8 mouse cellular contexts compared by ENCODE assay signal in the genomic region with DNA sequence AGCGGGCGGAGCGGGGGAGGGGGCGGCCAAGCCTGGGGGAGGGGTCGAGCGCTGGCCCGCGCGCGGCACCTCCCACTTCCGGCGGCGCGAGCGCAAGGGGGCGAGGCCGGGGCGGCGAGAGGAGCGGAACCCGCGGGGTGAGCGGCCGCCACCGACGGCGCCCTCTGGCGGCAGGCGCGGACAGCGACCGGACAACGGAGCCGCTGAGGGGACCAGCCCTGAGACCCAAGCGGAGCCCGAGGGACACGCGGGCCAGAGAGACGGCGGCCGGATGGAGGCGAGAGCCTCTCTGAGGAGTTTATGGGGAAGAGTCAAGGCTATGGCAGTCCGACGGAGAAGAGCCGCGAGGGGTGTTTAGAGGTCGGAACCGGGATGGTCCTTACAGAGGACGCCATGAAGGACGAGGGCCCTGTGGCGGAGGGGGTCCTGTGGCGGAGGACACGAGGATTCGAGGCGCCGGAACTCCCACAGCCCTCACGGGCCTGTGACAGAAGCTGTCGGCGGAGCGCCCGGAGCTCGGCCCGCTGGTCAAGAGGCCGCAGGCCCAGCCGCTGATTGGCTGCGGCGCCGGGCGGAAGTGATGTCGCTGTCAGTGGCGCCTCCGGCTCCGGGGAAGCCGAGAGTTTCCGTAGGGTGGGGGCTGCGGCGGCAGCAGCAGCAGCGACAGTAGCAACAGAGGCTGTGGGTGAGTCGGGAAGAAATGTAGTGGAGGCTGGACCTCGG. TPM values are rescaled to one million over a fixed set of nuclear protein-coding genes. Genes with fewer than 3 reads are reported as not detected.
DNase-seq lines count a peak whose midpoint lies in the region; ATAC-seq and TF ChIP-seq lines count a peak whose summit lies in the region.

Gene Pcsk7, plus strand, starts transcription at position 143 of the 723 bp plus-strand sequence.
Gene Rnf214, minus strand, starts transcription at position 557 of the 723 bp plus-strand sequence.

- H3K9ac ChIP-seq in lung, embryonic 16.5 days (ENCODE audit: low read length), result peak within 1 kb of the TSS; percentile 98

- H3K4me3 ChIP-seq in G1E (ENCODE audit: low read depth, low read length), result peak within 1 kb of the TSS; percentile 98
- H3K4me3 ChIP-seq in lung, embryonic 16.5 days (ENCODE audit: low read length), result peak within 1 kb of the TSS; percentile 96

- under 1% methylated on average over 77 of the region's 80 CpGs for WGBS in lung, embryonic 16.5 days

- DNase-seq in G1E (ENCODE audit: low spot score), result peak; percentile 98
- peak; percentile 94 to 96 for DNase-seq in cerebellum, adult 18-20 months
- DNase-seq in forelimb bud, embryonic 11.5 days (ENCODE audit: low read depth, low spot score), result peak; percentile 81
- DNase-seq in layer of hippocampus, adult 9-10 months (ENCODE audit: low spot score), result peak; percentile 41
- peak; percentile 80 for DNase-seq in ovary, postnatal 10 days (ENCODE audit: low spot score)
- peak; percentile 83 to 93 for DNase-seq in thymus, postnatal 10 days (ENCODE audit: low spot score in 2 of 2)

- ATAC-seq in G1E (ENCODE audit: extremely low read depth, insufficient number of reproducible peaks, low FRiP score, poor library complexity, severe bottlenecking), result peak; percentile 76
- ATAC-seq in hematopoietic stem cell, adult 5-6 weeks (replicated peaks in 1 of 2; ENCODE audit: insufficient read depth in 1 of 2, low FRiP score in 2 of 2, low TSS enrichment in 1 of 2, low read depth in 1 of 2, poor library complexity in 2 of 2, severe bottlenecking in 2 of 2), result peak; percentile 69 to 84
- peak; percentile 95 for ATAC-seq in lung, embryonic 16.5 days (ENCODE audit: low read depth)

- H3K36me3 ChIP-seq in G1E (replicated peaks), result peaks cover 58% of the 10 kb centered on the region
- peaks cover 24% of the 10 kb centered on the region for H3K36me3 ChIP-seq in lung, embryonic 16.5 days (ENCODE audit: control insufficient read depth, insufficient read depth, low read length)

- H3K9me3 ChIP-seq in G1E (replicated peaks), result no peaks in the 10 kb centered on the region
- H3K9me3 ChIP-seq in lung, embryonic 16.5 days (ENCODE audit: control insufficient read depth, low read length), result no peaks in the 10 kb centered on the region

- H3K27ac ChIP-seq in lung, embryonic 16.5 days (ENCODE audit: low read length), result peak within 1 kb of the TSS; percentile 98

- H3K27me3 ChIP-seq in G1E (ENCODE audit: insufficient read depth, low read length), result no peaks in the 10 kb centered on the region
- H3K27me3 ChIP-seq in lung, embryonic 16.5 days (ENCODE audit: control insufficient read depth, insufficient read depth, low read depth, low read length), result no peaks in the 10 kb centered on the region

- peak within 1 kb of the TSS; percentile 77 for H3K4me2 ChIP-seq in lung, embryonic 16.5 days (ENCODE audit: low read depth, low read length)

- peak; percentile 72 for TF ChIP-seq CTCF in G1E (IDR thresholded peaks at IDR 0.05; ENCODE audit: low read depth, low read length)

- H3K4me1 ChIP-seq in G1E (ENCODE audit: insufficient read depth, low read depth, low read length), result peaks cover 35% of the 10 kb centered on the region
- peaks cover 15% of the 10 kb centered on the region for H3K4me1 ChIP-seq in lung, embryonic 16.5 days (replicated peaks; ENCODE audit: control insufficient read depth, insufficient read depth, low read length)

RNA-seq across cellular contexts. Expression of gene Pcsk7, which starts in this region (rescaled TPM):
- total RNA-seq in G1E (2014; fragmentation: Nextera tagmentation), result 7.1 and 7.3 TPM in 2 replicates
- total RNA-seq in G1E (2017), result 11.8 and 19.1 TPM in 2 replicates
- 5.3 and 6.3 TPM in 2 replicates for polyA plus RNA-seq in G1E (2012)
- 15.7 and 21.3 TPM in 2 replicates for total RNA-seq in hematopoietic stem cell, adult 5-6 weeks (2017)
- polyA plus RNA-seq in lung, embryonic 16.5 days (2015; fragmentation: Nextera tagmentation; extraction: Ambion mirVana), result 23.0 and 26.6 TPM in 2 replicates

RNA-seq across cellular contexts. Expression of gene Rnf214, which starts in this region (rescaled TPM):
- total RNA-seq in G1E (2014; fragmentation: Nextera tagmentation) (33.5 and 42.4 TPM in 2 replicates), G1E (2017) (22.4 and 31.7 TPM in 2 replicates)
- 11.2 and 16.7 TPM in 2 replicates for polyA plus RNA-seq in G1E (2012)
- total RNA-seq in hematopoietic stem cell, adult 5-6 weeks (2017), result 34.0 and 64.6 TPM in 2 replicates
- 50.4 and 51.3 TPM in 2 replicates for polyA plus RNA-seq in lung, embryonic 16.5 days (2015; fragmentation: Nextera tagmentation; extraction: Ambion mirVana)

Comparison
In these comparisons a context has a peak if more than half of its experiments do, and no peak if none do; other contexts are left out.
1. Peak in every context shown above with its lines: DNase-seq, ATAC-seq, H3K4me3 ChIP-seq and H3K27ac ChIP-seq.
2. DNase-seq: peak in every context shown above with its lines; median percentile 98 in G1E; 95 in cerebellum, adult 18-20 months; 88 in thymus, postnatal 10 days; 81 in forelimb bud, embryonic 11.5 days; 80 in ovary, postnatal 10 days; 41 in layer of hippocampus, adult 9-10 months.